Comparison of ENCODE assay signal across 8 mouse cellular contexts in the genomic region with DNA sequence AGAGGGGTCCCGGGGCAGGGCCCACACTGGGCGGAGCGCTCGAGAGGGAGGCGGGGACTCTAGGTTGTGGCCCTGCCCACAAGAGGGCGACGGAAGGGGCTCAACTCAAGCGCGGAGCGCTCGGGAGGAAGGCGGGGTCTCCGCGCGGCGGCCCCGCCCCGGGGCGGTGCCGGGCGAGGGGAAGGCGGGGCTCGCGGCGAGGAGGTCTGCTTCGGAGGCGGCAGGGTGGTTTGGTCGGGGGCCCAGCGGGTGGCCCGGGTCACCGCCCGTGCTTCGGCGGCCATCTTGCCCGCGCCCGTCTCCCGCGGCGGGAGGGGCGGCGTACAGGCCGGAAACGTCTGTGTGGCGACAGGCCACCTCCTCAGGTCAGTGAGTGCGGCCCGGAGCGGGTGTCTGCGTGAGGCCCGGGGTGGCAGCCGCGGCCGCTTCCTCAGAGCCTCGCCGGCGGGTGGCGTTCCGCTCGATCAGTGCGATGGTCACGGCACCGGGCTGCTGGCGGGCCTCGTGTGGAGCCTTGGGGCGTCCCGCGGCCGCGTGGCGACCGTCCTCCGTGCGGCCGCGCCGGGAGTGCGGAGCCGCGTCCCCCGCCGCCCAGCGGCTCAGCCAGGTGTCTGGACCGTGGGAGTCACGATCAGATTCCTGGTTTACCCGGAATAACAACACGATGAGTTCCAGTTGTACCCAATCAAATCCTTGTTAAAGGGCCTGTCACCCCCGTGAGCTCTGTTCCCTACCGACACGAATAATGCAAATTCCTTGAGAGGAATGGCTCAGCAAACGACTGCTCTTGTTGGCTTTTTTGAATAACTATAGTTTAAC. TPM values are rescaled to one million over a fixed set of nuclear protein-coding genes. Genes with fewer than 3 reads are reported as not detected.
A peak's percentile ranks its signal among the peaks of the same experiment; 100 is the strongest.
DNase-seq lines count a peak whose midpoint lies in the region; ATAC-seq and TF ChIP-seq lines count a peak whose summit lies in the region.

A gene (plus strand): TSS at position 176 of the 819 bp plus-strand sequence.

- TF ChIP-seq CTCF in kidney, postnatal 0 days (IDR thresholded peaks at IDR 0.05; ENCODE audit: low read depth), result peak; percentile 51

- peaks cover 12% of the 10 kb centered on the region for H3K4me1 ChIP-seq in heart, embryonic 12.5 days (replicated peaks)
- H3K4me1 ChIP-seq in kidney, postnatal 0 days (replicated peaks; ENCODE audit: insufficient read depth, low read length), result no peaks in the 10 kb centered on the region
- H3K4me1 ChIP-seq in liver, embryonic 11.5 days (replicated peaks; ENCODE audit: control insufficient read depth, insufficient read depth, low read length), result peaks cover 7% of the 10 kb centered on the region
- 0 out of 2 replicates have a peak, but pooled peaks cover 2% of the 10 kb centered on the region for H3K4me1 ChIP-seq in stomach, embryonic 14.5 days (ENCODE audit: control insufficient read depth, insufficient read depth, low read length)

- DNase-seq in B cell, adult 2 months, result peak; percentile 88 to 89
- peak; percentile 94 for DNase-seq in brain, adult 2 months (ENCODE audit: low read depth, low spot score)
- peak; percentile 92 for DNase-seq in kidney, postnatal 0 days (ENCODE audit: low spot score)
- DNase-seq in liver, embryonic 11.5 days (ENCODE audit: low spot score), result peak; percentile 91
- peak; percentile 96 for DNase-seq in naive thymus-derived CD4-positive, alpha-beta T cell, adult 2 months (ENCODE audit: low read depth)

- H3K4me3 ChIP-seq in heart, embryonic 12.5 days, result peak within 1 kb of the TSS; percentile 67
- peak within 1 kb of the TSS; percentile 54 for H3K4me3 ChIP-seq in kidney, postnatal 0 days (replicated peaks; ENCODE audit: low read depth, low read length)
- peak within 1 kb of the TSS; percentile 89 for H3K4me3 ChIP-seq in liver, embryonic 11.5 days (ENCODE audit: low read depth, low read length)
- peak within 1 kb of the TSS; percentile 64 for H3K4me3 ChIP-seq in stomach, embryonic 14.5 days (ENCODE audit: low read depth, low read length)

- peak within 1 kb of the TSS; percentile 82 for H3K9ac ChIP-seq in heart, embryonic 12.5 days
- H3K9ac ChIP-seq in kidney, postnatal 0 days (ENCODE audit: low read depth, low read length), result peak within 1 kb of the TSS; percentile 69
- peak within 1 kb of the TSS; percentile 96 for H3K9ac ChIP-seq in liver, embryonic 11.5 days (ENCODE audit: low read depth, low read length)
- peak within 1 kb of the TSS; percentile 83 for H3K9ac ChIP-seq in stomach, embryonic 14.5 days (replicated peaks; ENCODE audit: low read depth, low read length)

- peak within 1 kb of the TSS; percentile 89 for H3K27ac ChIP-seq in heart, embryonic 12.5 days (ENCODE audit: poor library complexity, severe bottlenecking)
- H3K27ac ChIP-seq in kidney, postnatal 0 days, result peak within 1 kb of the TSS; percentile 84
- H3K27ac ChIP-seq in liver, embryonic 11.5 days (ENCODE audit: low read depth, low read length), result peak within 1 kb of the TSS; percentile 93
- H3K27ac ChIP-seq in stomach, embryonic 14.5 days (ENCODE audit: low read length), result peak within 1 kb of the TSS; percentile 92

- peak within 1 kb of the TSS; percentile 57 for H3K4me2 ChIP-seq in heart, embryonic 12.5 days
- peak within 1 kb of the TSS; percentile 56 for H3K4me2 ChIP-seq in kidney, postnatal 0 days (ENCODE audit: low read length)
- peak within 1 kb of the TSS; percentile 70 for H3K4me2 ChIP-seq in liver, embryonic 11.5 days
- peak within 1 kb of the TSS; percentile 45 for H3K4me2 ChIP-seq in stomach, embryonic 14.5 days (replicated peaks; ENCODE audit: low read depth, low read length)

- no peaks in the 10 kb centered on the region for H3K9me3 ChIP-seq in heart, embryonic 12.5 days (replicated peaks)
- no peaks in the 10 kb centered on the region for H3K9me3 ChIP-seq in kidney, postnatal 0 days (replicated peaks; ENCODE audit: low read length)
- H3K9me3 ChIP-seq in liver, embryonic 11.5 days (ENCODE audit: control insufficient read depth, low read length), result no peaks in the 10 kb centered on the region
- H3K9me3 ChIP-seq in stomach, embryonic 14.5 days (ENCODE audit: control insufficient read depth, low read depth, low read length), result no peaks in the 10 kb centered on the region

- H3K27me3 ChIP-seq in heart, embryonic 12.5 days (replicated peaks), result no peaks in the 10 kb centered on the region
- no peaks in the 10 kb centered on the region for H3K27me3 ChIP-seq in kidney, postnatal 0 days (ENCODE audit: insufficient read depth, low read length)
- no peaks in the 10 kb centered on the region for H3K27me3 ChIP-seq in liver, embryonic 11.5 days (replicated peaks; ENCODE audit: control insufficient read depth, insufficient read depth, low read length)
- no peaks in the 10 kb centered on the region for H3K27me3 ChIP-seq in stomach, embryonic 14.5 days (ENCODE audit: control insufficient read depth, insufficient read depth, low read length)

- ATAC-seq in erythroblast, adult 5-6 weeks (replicated peaks; ENCODE audit: low FRiP score, poor library complexity, severe bottlenecking), result peak; percentile 92
- peak; percentile 98 for ATAC-seq in heart, embryonic 12.5 days (ENCODE audit: insufficient number of reproducible peaks, low FRiP score)
- ATAC-seq in kidney, postnatal 0 days (replicated peaks; ENCODE audit: low FRiP score, low read depth), result peak; percentile 97
- peak; percentile 97 for ATAC-seq in liver, embryonic 11.5 days (replicated peaks; ENCODE audit: low FRiP score)
- ATAC-seq in stomach, embryonic 14.5 days (ENCODE audit: insufficient number of reproducible peaks, insufficient read depth, low FRiP score, low read depth), result peak; percentile 98

- no peaks in the 10 kb centered on the region for H3K36me3 ChIP-seq in heart, embryonic 12.5 days
- H3K36me3 ChIP-seq in kidney, postnatal 0 days (ENCODE audit: insufficient read depth, low read length), result 0 out of 2 replicates have a peak, but pooled peaks cover 2% of the 10 kb centered on the region
- H3K36me3 ChIP-seq in liver, embryonic 11.5 days (ENCODE audit: control insufficient read depth, insufficient read depth, low read length), result peaks cover 6% of the 10 kb centered on the region; the same call in 1 of the 2 replicates
- H3K36me3 ChIP-seq in stomach, embryonic 14.5 days (ENCODE audit: control insufficient read depth, insufficient read depth, low read length), result peaks cover 3% of the 10 kb centered on the region

- under 1% methylated on average over 87 of the region's 90 CpGs for WGBS in heart, embryonic 12.5 days
- WGBS in kidney, postnatal 0 days, result under 1% methylated on average over 74 of the region's 90 CpGs
- WGBS in liver, embryonic 11.5 days, result 0% methylated on average over 82 of the region's 90 CpGs
- WGBS in stomach, embryonic 14.5 days, result under 1% methylated on average over 90 of the region's 90 CpGs

RNA-seq across cellular contexts. Expression of the gene that starts here (rescaled TPM):
- 4.6 and 4.8 TPM in 2 replicates for total RNA-seq in erythroblast, adult 5-6 weeks (2015; ENCODE audit: low replicate concordance)
- 5.6 and 6.7 TPM in 2 replicates for total RNA-seq in erythroblast, adult 5-6 weeks (2017; ENCODE audit: low replicate concordance)
- 20.4 and 20.6 TPM in 2 replicates for polyA plus RNA-seq in heart, embryonic 12.5 days (2016; fragmentation: Nextera tagmentation; extraction: Ambion mirVana)
- polyA plus RNA-seq in kidney, postnatal 0 days (2015; fragmentation: Nextera tagmentation; extraction: Ambion mirVana), result 22.1 and 22.4 TPM in 2 replicates
- 28.9 and 35.1 TPM in 2 replicates for polyA plus RNA-seq in liver, embryonic 11.5 days (2014; fragmentation: Nextera tagmentation; extraction: Ambion mirVana)
- polyA plus RNA-seq in stomach, embryonic 14.5 days (2014; fragmentation: Nextera tagmentation; extraction: Ambion mirVana), result 30.7 and 32.1 TPM in 2 replicates

Comparison
In these comparisons a context has a peak if more than half of its experiments do, and no peak if none do; other contexts are left out.
1. Peak in every context shown above with its lines: DNase-seq, ATAC-seq, H3K4me3 ChIP-seq and H3K27ac ChIP-seq.